Mouse (Mus musculus) myocyte (in vitro differentiated cells): Measurements from ENCODE around the gene Rbm26.

Source experiments
- POLR2A ChIP-seq: IDR thresholded peaks from one replicate; pipeline ENCODE4 v1.6.1; 2011; ENCODE audit warnings: low read depth, mild to moderate bottlenecking, control low read depth, moderate library complexity; ENCODE audit not compliant: insufficient read length
- REST ChIP-seq: IDR thresholded peaks from one replicate; pipeline ENCODE4 v1.6.1; 2011; ENCODE audit warnings: mild to moderate bottlenecking, control low read depth, moderate library complexity; ENCODE audit not compliant: insufficient read depth, insufficient read length
- USF1 ChIP-seq: IDR thresholded peaks from one replicate; pipeline ENCODE4 v1.6.1; 2011; ENCODE audit warnings: low read depth, mild to moderate bottlenecking, control low read depth, moderate library complexity

- no peak for TF ChIP-seq REST
- TF ChIP-seq USF1, result no peak
- TF ChIP-seq POLR2A, result no peak
Measured at GRCm38 (mm10) chr14:105161334-105161733, 15.8 kb downstream of the Rbm26 start.
